Mouse (Mus musculus): ENCODE measurements around the gene Ube2c.

Gene Ube2c

GRCm38 (mm10) chr2:164761502-164761901, 8.2 kb upstream of the Ube2c start:
- DNase-seq (ENCODE audit: extremely low spot score, low read depth, low spot score): no peak

- DNase-seq (ENCODE audit: extremely low spot score, low read depth, low spot score): no peak
Measured at GRCm38 (mm10) chr2:164761971-164762370, 7.7 kb upstream of the Ube2c start.

GRCm38 (mm10) chr2:164762593-164762992, 7.1 kb upstream of the Ube2c start:
- no peak for DNase-seq (ENCODE audit: extremely low spot score, low read depth, low spot score)

GRCm38 (mm10) chr2:164765841-164766240, 3.9 kb upstream of the Ube2c start:
- no peak for DNase-seq (ENCODE audit: extremely low spot score, low read depth, low spot score)

- no peak for DNase-seq (ENCODE audit: extremely low spot score, low read depth, low spot score)
Measured at GRCm38 (mm10) chr2:164767812-164768540, 1.7 kb upstream of the Ube2c start.

- DNase-seq (ENCODE audit: extremely low spot score, low read depth, low spot score): no peak
Measured at GRCm38 (mm10) chr2:164770279-164770678, 581 bp downstream of the Ube2c start.

GRCm38 (mm10) chr2:164771123-164771522, 1.4 kb downstream of the Ube2c start:
- no peak for DNase-seq (ENCODE audit: extremely low spot score, low read depth, low spot score)

GRCm38 (mm10) chr2:164773229-164773988, 3.7 kb downstream of the Ube2c start:
- no peak for DNase-seq (ENCODE audit: extremely low spot score, low read depth, low spot score)

- DNase-seq (ENCODE audit: extremely low spot score, low read depth, low spot score): no peak
Measured at GRCm38 (mm10) chr2:164773989-164774364, 4.3 kb downstream of the Ube2c start.

- no peak for DNase-seq (ENCODE audit: extremely low spot score, low read depth, low spot score)
Measured at GRCm38 (mm10) chr2:164776130-164776529, 6.4 kb downstream of the Ube2c start.

- DNase-seq (ENCODE audit: extremely low spot score, low read depth, low spot score): no peak
Measured at GRCm38 (mm10) chr2:164776801-164777200, 7.1 kb downstream of the Ube2c start.

GRCm38 (mm10) chr2:164777246-164778014, 7.7 kb downstream of the Ube2c start:
- DNase-seq (ENCODE audit: extremely low spot score, low read depth, low spot score): no peak

- no peak for DNase-seq (ENCODE audit: extremely low spot score, low read depth, low spot score)
Measured at GRCm38 (mm10) chr2:164778015-164778287, 8.3 kb downstream of the Ube2c start.

GRCm38 (mm10) chr2:164778809-164779208, 9.1 kb downstream of the Ube2c start:
- no peak for DNase-seq (ENCODE audit: extremely low spot score, low read depth, low spot score)

GRCm38 (mm10) chr2:164779481-164780086, 9.9 kb downstream of the Ube2c start, which contains the start of gene Tnnc2:
Gene Tnnc2 (minus strand): TSS chr2:164779967.
- DNase-seq (ENCODE audit: extremely low spot score, low read depth, low spot score): no peak

GRCm38 (mm10) chr2:164781876-164782275, 12.2 kb downstream of the Ube2c start:
- no peak for DNase-seq (ENCODE audit: extremely low spot score, low read depth, low spot score)

GRCm38 (mm10) chr2:164783926-164784581, 14.4 kb downstream of the Ube2c start:
- no peak for DNase-seq (ENCODE audit: extremely low spot score, low read depth, low spot score)

GRCm38 (mm10) chr2:164784869-164785420, 15.2 kb downstream of the Ube2c start:
- no peak for DNase-seq (ENCODE audit: extremely low spot score, low read depth, low spot score)

GRCm38 (mm10) chr2:164785481-164786387, 16.0 kb downstream of the Ube2c start, which contains the start of gene Snx21:
Gene Snx21 (plus strand): TSS chr2:164785823.
- DNase-seq (ENCODE audit: extremely low spot score, low read depth, low spot score): no peak

Measured in hindlimb bud, embryonic 11.5 days (tissue).